Mouse (Mus musculus): ENCODE data around the gene Dao. TPM values are rescaled to one million over a fixed set of nuclear protein-coding genes. Genes with fewer than 3 reads are reported as not detected.

Gene Dao
- polyA plus RNA-seq, 1 experiment = 0.06 TPM

DNA sequence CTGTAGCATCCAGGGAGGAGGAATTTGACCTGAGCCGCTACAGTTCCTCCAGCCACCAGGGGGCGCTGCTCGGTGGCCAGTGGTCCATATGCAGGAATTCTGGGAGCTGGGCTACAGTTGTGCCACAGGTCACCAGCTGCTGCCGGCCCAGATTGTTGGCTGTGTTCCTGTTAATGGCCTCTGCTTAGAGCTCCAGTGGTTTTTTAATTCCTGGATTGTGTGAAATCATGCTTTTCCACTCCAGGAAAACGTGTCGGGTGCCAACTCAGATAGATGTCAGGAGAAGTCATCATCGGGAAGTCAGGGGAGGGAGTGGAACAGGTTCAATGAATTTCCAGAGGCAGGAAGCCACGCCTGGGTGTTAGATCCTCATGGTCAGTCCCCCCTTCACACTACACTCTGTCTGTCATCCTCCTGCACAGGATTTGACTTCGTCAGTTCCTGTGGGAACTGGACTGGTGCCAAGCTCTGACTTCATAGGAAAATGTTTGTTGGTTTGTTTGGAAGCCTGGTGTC lies 48.8 kb downstream of the Dao start:
- peak overlapping the region; percentile 50; the same call in 1 of the 2 replicates for H3K4me3 ChIP-seq (ENCODE audit: control insufficient read depth, low read depth, low read length)
- H3K27ac ChIP-seq (ENCODE audit: control insufficient read depth, insufficient read depth, low read depth, low read length) = no peak overlapping the region
- TF ChIP-seq CTCF (IDR thresholded peaks at IDR 0.05; ENCODE audit: control insufficient read depth, insufficient read depth, insufficient replicate concordance, low read depth, low read length) (peak; percentile 96), POLR2A (IDR thresholded peaks at IDR 0.05; ENCODE audit: control insufficient read depth, low read depth, low read length) (peak; percentile 19; the same call in 1 of the 2 replicates)
- H3K36me3 ChIP-seq (ENCODE audit: control insufficient read depth, insufficient read depth, low read length) = no peaks in the 10 kb centered on the region
- H3K4me1 ChIP-seq (ENCODE audit: control insufficient read depth, insufficient read depth, low read length) = peaks cover 6% of the 10 kb centered on the region; the same call in 1 of the 2 replicates
- no peaks in the 10 kb centered on the region for H3K27me3 ChIP-seq (ENCODE audit: control insufficient read depth, insufficient read depth, low read length)

- H3K4me3 ChIP-seq (ENCODE audit: control insufficient read depth, low read depth, low read length) = no peak overlapping the region
- no peaks in the 10 kb centered on the region for H3K36me3 ChIP-seq (ENCODE audit: control insufficient read depth, insufficient read depth, low read length)
- no peak for TF ChIP-seq POLR2A (IDR thresholded peaks at IDR 0.05; ENCODE audit: control insufficient read depth, low read depth, low read length)
- TF ChIP-seq CTCF (IDR thresholded peaks at IDR 0.05; ENCODE audit: control insufficient read depth, insufficient read depth, insufficient replicate concordance, low read depth, low read length) = no peak
- no peak overlapping the region for H3K27ac ChIP-seq (ENCODE audit: control insufficient read depth, insufficient read depth, low read depth, low read length)
- H3K27me3 ChIP-seq (ENCODE audit: control insufficient read depth, insufficient read depth, low read length) = no peaks in the 10 kb centered on the region
- H3K4me1 ChIP-seq (ENCODE audit: control insufficient read depth, insufficient read depth, low read length) = peaks cover 5% of the 10 kb centered on the region; the same call in 1 of the 2 replicates
These were observed 53.7 kb downstream of the Dao start for GRCm38 (mm10) chr5:114057129-114057731.

- H3K4me1 ChIP-seq (ENCODE audit: control insufficient read depth, insufficient read depth, low read length) = peaks cover 2% of the 10 kb centered on the region; the same call in 1 of the 2 replicates
- no peak overlapping the region for H3K4me3 ChIP-seq (ENCODE audit: control insufficient read depth, low read depth, low read length)
- H3K27me3 ChIP-seq (ENCODE audit: control insufficient read depth, insufficient read depth, low read length) = no peaks in the 10 kb centered on the region
- H3K36me3 ChIP-seq (ENCODE audit: control insufficient read depth, insufficient read depth, low read length) = no peaks in the 10 kb centered on the region
- no peak for TF ChIP-seq CTCF (IDR thresholded peaks at IDR 0.05; ENCODE audit: control insufficient read depth, insufficient read depth, insufficient replicate concordance, low read depth, low read length)
- TF ChIP-seq POLR2A (IDR thresholded peaks at IDR 0.05; ENCODE audit: control insufficient read depth, low read depth, low read length) = no peak
- no peak overlapping the region for H3K27ac ChIP-seq (ENCODE audit: control insufficient read depth, insufficient read depth, low read depth, low read length)
These were observed 58.2 kb downstream of the Dao start for GRCm38 (mm10) chr5:114061675-114062074.

DNA sequence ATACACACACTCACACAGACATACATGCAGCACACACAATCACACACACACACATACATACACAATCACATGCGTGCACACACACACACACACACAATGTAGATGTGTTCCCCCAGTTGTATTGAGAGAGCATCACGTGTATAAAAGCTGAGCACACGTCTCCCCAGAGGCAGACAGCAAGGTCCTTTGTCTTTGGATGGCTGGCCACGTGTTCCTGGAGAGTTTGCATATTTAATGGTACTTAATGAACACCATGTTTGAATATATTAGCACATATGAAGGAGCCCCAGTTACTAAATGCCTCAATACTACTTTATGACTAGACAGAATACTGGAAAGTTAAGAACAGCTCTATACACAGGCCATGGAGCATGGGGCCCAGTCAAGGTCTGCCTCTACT lies 60.5 kb downstream of the Dao start:
- no peaks in the 10 kb centered on the region for H3K27me3 ChIP-seq (ENCODE audit: control insufficient read depth, insufficient read depth, low read length)
- no peak overlapping the region for H3K27ac ChIP-seq (ENCODE audit: control insufficient read depth, insufficient read depth, low read depth, low read length)
- H3K4me3 ChIP-seq (ENCODE audit: control insufficient read depth, low read depth, low read length) = peak overlapping the region; percentile 75
- H3K4me1 ChIP-seq (ENCODE audit: control insufficient read depth, insufficient read depth, low read length) = peaks cover 2% of the 10 kb centered on the region; the same call in 1 of the 2 replicates
- no peak for TF ChIP-seq POLR2A (IDR thresholded peaks at IDR 0.05; ENCODE audit: control insufficient read depth, low read depth, low read length)
- TF ChIP-seq CTCF (IDR thresholded peaks at IDR 0.05; ENCODE audit: control insufficient read depth, insufficient read depth, insufficient replicate concordance, low read depth, low read length) = no peak
- H3K36me3 ChIP-seq (ENCODE audit: control insufficient read depth, insufficient read depth, low read length) = no peaks in the 10 kb centered on the region

GRCm38 (mm10) chr5:114065161-114065560 lies 61.7 kb downstream of the Dao start, which contains the start of gene Usp30:
Gene Usp30 (plus strand): TSS chr5:114065461.
- TF ChIP-seq CTCF (IDR thresholded peaks at IDR 0.05; ENCODE audit: control insufficient read depth, insufficient read depth, insufficient replicate concordance, low read depth, low read length) = no peak
- TF ChIP-seq POLR2A (IDR thresholded peaks at IDR 0.05; ENCODE audit: control insufficient read depth, low read depth, low read length) = peak; percentile 74; the same call in 1 of the 2 replicates
- no peaks in the 10 kb centered on the region for H3K36me3 ChIP-seq (ENCODE audit: control insufficient read depth, insufficient read depth, low read length)
- H3K4me3 ChIP-seq (ENCODE audit: control insufficient read depth, low read depth, low read length) = peak within 1 kb of the TSS; percentile 90
- no peaks in the 10 kb centered on the region for H3K27me3 ChIP-seq (ENCODE audit: control insufficient read depth, insufficient read depth, low read length)
- H3K4me1 ChIP-seq (ENCODE audit: control insufficient read depth, insufficient read depth, low read length) = peaks cover 2% of the 10 kb centered on the region; the same call in 1 of the 2 replicates
- H3K27ac ChIP-seq (ENCODE audit: control insufficient read depth, insufficient read depth, low read depth, low read length) = peak within 1 kb of the TSS; percentile 78

DNA sequence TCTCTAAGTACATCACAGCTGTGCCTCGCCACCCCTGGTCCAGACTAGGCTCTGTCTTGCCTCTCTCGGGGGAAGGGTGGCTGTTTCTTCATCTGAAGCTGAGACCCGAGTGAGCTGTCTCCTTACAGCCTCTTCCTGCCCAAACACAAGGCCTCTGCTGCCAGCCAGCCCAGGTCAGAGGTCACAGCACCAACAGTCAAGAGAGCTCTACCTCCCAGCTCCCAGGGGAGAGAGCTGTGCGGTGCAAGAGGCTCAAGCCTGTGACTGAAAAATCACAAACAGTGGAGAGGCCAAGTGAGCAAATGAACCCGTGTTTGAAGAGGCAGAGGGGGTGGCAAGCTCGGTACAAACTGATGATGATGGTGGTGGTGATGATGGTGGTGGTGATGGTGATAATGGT lies 63.1 kb downstream of the Dao start:
- TF ChIP-seq CTCF (IDR thresholded peaks at IDR 0.05; ENCODE audit: control insufficient read depth, insufficient read depth, insufficient replicate concordance, low read depth, low read length) = no peak
- TF ChIP-seq POLR2A (IDR thresholded peaks at IDR 0.05; ENCODE audit: control insufficient read depth, low read depth, low read length) = no peak
- peaks cover 2% of the 10 kb centered on the region; the same call in 1 of the 2 replicates for H3K4me1 ChIP-seq (ENCODE audit: control insufficient read depth, insufficient read depth, low read length)
- peak overlapping the region; percentile 90 for H3K4me3 ChIP-seq (ENCODE audit: control insufficient read depth, low read depth, low read length)
- H3K27me3 ChIP-seq (ENCODE audit: control insufficient read depth, insufficient read depth, low read length) = no peaks in the 10 kb centered on the region
- peak overlapping the region; percentile 50 for H3K27ac ChIP-seq (ENCODE audit: control insufficient read depth, insufficient read depth, low read depth, low read length)
- H3K36me3 ChIP-seq (ENCODE audit: control insufficient read depth, insufficient read depth, low read length) = no peaks in the 10 kb centered on the region

GRCm38 (mm10) chr5:114067543-114067942 lies 64.0 kb downstream of the Dao start:
- no peaks in the 10 kb centered on the region for H3K27me3 ChIP-seq (ENCODE audit: control insufficient read depth, insufficient read depth, low read length)
- H3K36me3 ChIP-seq (ENCODE audit: control insufficient read depth, insufficient read depth, low read length) = no peaks in the 10 kb centered on the region
- peaks cover 2% of the 10 kb centered on the region; the same call in 1 of the 2 replicates for H3K4me1 ChIP-seq (ENCODE audit: control insufficient read depth, insufficient read depth, low read length)
- peak overlapping the region; percentile 90 for H3K4me3 ChIP-seq (ENCODE audit: control insufficient read depth, low read depth, low read length)
- H3K27ac ChIP-seq (ENCODE audit: control insufficient read depth, insufficient read depth, low read depth, low read length) = no peak overlapping the region
- TF ChIP-seq POLR2A (IDR thresholded peaks at IDR 0.05; ENCODE audit: control insufficient read depth, low read depth, low read length) (no peak), CTCF (IDR thresholded peaks at IDR 0.05; ENCODE audit: control insufficient read depth, insufficient read depth, insufficient replicate concordance, low read depth, low read length) (no peak)

Data from testis, adult 2 months (tissue).